Mouse (Mus musculus) neural tube, embryonic 13.5 days (tissue): ENCODE measurements around the gene Gm5916. TPM values are rescaled to one million over a fixed set of nuclear protein-coding genes. Genes with fewer than 3 reads are reported as not detected.

ENCODE experiments used
- ATAC-seq: fragments of 200-750 bp; cut with Nextera tagmentation; 2 replicates; pipeline ENCODE4 v1.8.0; 2017; ENCODE audit warnings: low read depth, mild to moderate bottlenecking, moderate TSS enrichment, moderate library complexity
- H3K27ac ChIP-seq: fragments of 300-500 bp; sonication (generic); replicated peaks from 2 replicates; pipeline ENCODE4 v1.5.1; 2015; ENCODE audit warnings: moderate library complexity, mild to moderate bottlenecking, inconsistent platforms
- H3K27me3 ChIP-seq: fragments of 300-500 bp; sonication (generic); 2 replicates; pipeline ENCODE4 v1.6.1; 2015; ENCODE audit warnings: mild to moderate bottlenecking, inconsistent platforms
- H3K36me3 ChIP-seq: fragments of 300-500 bp; sonication (generic); 2 replicates; pipeline ENCODE4 v1.6.1; 2015; ENCODE audit warnings: mild to moderate bottlenecking, inconsistent platforms
- H3K4me1 ChIP-seq: fragments of 300-500 bp; sonication (generic); replicated peaks from 2 replicates; pipeline ENCODE4 v1.6.1; 2015; ENCODE audit warnings: inconsistent platforms
- H3K4me2 ChIP-seq: fragments of 300-500 bp; sonication (generic); 2 replicates; pipeline ENCODE4 v1.6.1; 2015; ENCODE audit warnings: inconsistent platforms, mild to moderate bottlenecking, moderate library complexity
- H3K4me3 ChIP-seq: fragments of 300-500 bp; sonication (generic); 2 replicates; pipeline ENCODE4 v1.5.1; 2015; ENCODE audit warnings: mild to moderate bottlenecking, inconsistent platforms
- H3K9ac ChIP-seq: fragments of 300-500 bp; sonication (generic); 2 replicates; pipeline ENCODE4 v1.6.1; 2015; ENCODE audit warnings: moderate library complexity, mild to moderate bottlenecking, inconsistent platforms
- H3K9me3 ChIP-seq: fragments of 300-500 bp; sonication (generic); 2 replicates; pipeline ENCODE4 v1.6.1; 2016; ENCODE audit warnings: inconsistent platforms
- WGBS: fragments of 180-500 bp; shearing (Covaris S2); methylation state at CpG from one replicate; pipeline ENCODE4 v1.1.7; 2015; 5-methylcytosine and 5-hydroxymethylcytosine counted together
- polyA plus RNA-seq: library from polyadenylated mRNA; unstranded; fragments of >200 nt; fragmentation: Nextera tagmentation; extraction: Ambion mirVana; gene quantifications from 2 replicates; pipeline ENCODE4 v1.2.1, GENCODE M21; 2015

Gm5916 gene
- polyA plus RNA-seq: not detected in 2 replicates

- no peaks in the 10 kb centered on the region for H3K36me3 ChIP-seq
- 80% methylated on average over 1 of the region's 1 CpGs for WGBS
- peaks cover 12% of the 10 kb centered on the region for H3K9me3 ChIP-seq
- no peak within 1 kb of the TSS for H3K9ac ChIP-seq
- H3K4me3 ChIP-seq: no peak within 1 kb of the TSS
- no peak within 1 kb of the TSS for H3K4me2 ChIP-seq
- H3K4me1 ChIP-seq: no peaks in the 10 kb centered on the region
- ATAC-seq: no peak
- H3K27ac ChIP-seq: no peak within 1 kb of the TSS
- no peaks in the 10 kb centered on the region for H3K27me3 ChIP-seq
These were observed at the start of gene Gm5916 for GRCm38 (mm10) chr9:36128679-36129078. Gm5916 (minus strand) TSS chr9:36128779.

Other genes starting within 250 kb of the Gm5916 start
- gene 9230113P08Rik, start 220.4 kb downstream of the Gm5916 start, polyA plus RNA-seq: not detected in 2 replicates